Mouse (Mus musculus): ENCODE results near the gene Map3k13. TPM values are rescaled to one million over a fixed set of nuclear protein-coding genes. Genes with fewer than 3 reads are reported as not detected.
"Not testable (repeated sequence)": the region's sequence is repeated elsewhere in the genome, so short reads cannot be mapped to it uniquely, and the experiment has no call there.

Gene Map3k13
- total RNA-seq, 1 experiment from 2014 or later = not detected

GRCm38 (mm10) chr16:21877735-21878134, 83.6 kb downstream of the Map3k13 start:
- no peak for ATAC-seq (replicated peaks; ENCODE audit: insufficient number of reproducible peaks, low FRiP score, low TSS enrichment, poor library complexity, severe bottlenecking)

DNA sequence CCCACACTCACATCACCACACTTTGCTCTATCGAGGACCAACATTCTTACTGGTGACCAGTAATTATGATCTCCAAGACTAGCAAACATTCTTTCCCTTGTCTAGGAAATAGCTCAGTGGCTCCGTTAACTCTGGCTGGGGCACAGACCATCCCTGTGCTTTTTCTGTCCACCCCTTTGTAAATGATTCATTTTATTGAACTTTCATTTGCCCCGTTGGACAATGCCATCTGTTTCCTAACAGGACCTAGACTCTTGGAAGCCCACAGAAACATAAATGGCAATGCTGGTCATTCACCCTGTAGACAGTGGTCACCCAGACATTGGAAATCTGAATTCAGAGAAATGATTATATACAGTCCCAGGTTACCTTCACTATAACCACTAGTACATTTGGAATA, 84.7 kb downstream of the Map3k13 start:
- no peak for ATAC-seq (replicated peaks; ENCODE audit: insufficient number of reproducible peaks, low FRiP score, low TSS enrichment, poor library complexity, severe bottlenecking)

GRCm38 (mm10) chr16:21881181-21881580, 87.0 kb downstream of the Map3k13 start:
- ATAC-seq (replicated peaks; ENCODE audit: insufficient number of reproducible peaks, low FRiP score, low TSS enrichment, poor library complexity, severe bottlenecking) = no peak

DNA sequence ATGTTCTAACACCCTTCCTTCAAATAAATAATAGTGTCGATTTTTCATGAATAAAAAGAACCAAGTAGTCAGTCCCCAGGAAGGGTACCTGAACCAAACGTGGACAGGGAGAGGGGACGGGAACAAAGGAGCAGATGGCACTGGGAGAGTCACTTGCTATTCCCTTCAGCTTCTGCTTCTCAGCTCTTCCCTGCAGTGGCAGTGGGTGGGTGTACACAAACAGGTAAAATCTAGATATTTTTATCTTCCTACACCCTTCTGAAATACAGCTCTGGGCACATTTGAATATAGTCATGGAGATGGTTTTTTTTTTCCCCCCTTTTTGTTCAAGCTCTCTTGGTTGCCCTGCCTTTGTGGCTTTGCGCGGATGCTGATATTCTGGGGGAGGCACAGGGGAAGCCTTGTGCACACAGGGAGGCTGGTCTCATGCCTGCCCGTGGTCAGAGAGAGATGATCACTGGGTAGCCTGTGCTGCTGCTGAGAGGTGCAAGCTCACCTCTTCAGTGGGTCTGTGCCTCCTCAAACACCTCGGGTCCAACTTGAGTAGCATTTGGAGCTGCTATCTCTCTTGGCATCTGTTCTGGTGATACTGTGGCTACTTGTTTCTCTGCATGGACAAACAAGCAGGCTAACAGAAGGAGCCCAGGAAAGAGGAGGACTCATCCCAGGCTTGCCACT, 87.6 kb downstream of the Map3k13 start:
- no peak for ATAC-seq (replicated peaks; ENCODE audit: insufficient number of reproducible peaks, low FRiP score, low TSS enrichment, poor library complexity, severe bottlenecking)

DNA sequence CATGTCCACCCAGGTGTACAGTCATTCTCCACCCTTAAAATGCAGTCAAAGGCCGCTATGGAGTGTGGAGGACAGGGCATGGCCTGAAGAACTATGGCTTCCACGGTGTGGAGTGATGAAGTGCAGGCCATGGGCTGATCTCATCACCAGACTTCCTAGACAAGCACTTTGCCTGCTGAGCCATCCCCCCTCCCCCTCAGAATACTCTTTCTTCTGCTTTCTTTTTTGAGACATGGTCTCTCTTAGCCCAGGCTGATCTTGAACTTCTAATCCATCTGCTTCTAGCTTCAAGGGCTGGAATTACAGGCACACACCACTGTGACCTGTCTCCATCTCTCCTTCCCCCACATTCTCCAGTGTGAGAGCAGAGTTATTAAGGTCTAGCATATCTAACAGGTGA, 93.5 kb downstream of the Map3k13 start:
- ATAC-seq (replicated peaks; ENCODE audit: insufficient number of reproducible peaks, low FRiP score, low TSS enrichment, poor library complexity, severe bottlenecking) = no peak

DNA sequence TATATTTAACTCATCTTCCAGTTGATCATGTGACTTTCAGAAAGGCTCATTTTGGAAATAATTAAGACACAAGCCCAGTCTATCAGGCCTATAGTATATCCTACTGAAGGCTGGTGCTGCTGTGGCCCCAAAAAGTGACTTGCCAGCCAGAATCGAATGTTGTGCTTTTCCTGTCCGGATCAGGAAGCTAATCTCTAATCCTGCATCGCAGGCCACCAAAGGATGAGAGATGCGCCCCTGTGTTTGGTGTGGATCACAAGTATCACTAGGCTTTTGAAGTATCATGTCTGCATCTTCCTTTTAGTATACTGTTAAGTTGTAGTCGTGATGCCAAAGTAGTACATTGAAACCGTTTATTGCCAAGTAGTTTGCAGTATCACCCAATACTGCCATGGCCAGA, 99.7 kb downstream of the Map3k13 start:
- ATAC-seq (replicated peaks; ENCODE audit: insufficient number of reproducible peaks, low FRiP score, low TSS enrichment, poor library complexity, severe bottlenecking) = no peak

DNA sequence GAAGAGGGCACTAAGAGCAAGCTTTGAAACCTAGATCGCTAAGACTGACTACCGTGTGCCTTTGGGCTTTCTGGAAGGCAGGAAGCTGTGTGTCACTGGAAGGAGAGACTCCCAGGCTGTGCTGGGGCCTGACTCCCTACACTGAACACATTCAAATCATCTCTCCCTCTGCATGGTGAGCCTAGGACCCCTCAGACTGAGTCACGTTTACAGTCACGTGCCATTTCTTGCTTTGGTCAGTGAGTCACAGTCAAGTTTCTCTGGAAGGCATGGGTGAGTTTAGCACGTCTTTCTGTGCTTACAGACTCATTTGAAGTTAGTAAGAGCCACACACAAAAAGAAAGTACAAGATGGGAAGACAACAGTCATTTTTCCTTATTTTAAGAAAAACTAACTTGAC, 107.1 kb downstream of the Map3k13 start:
- no peak for ATAC-seq (replicated peaks; ENCODE audit: insufficient number of reproducible peaks, low FRiP score, low TSS enrichment, poor library complexity, severe bottlenecking)

DNA sequence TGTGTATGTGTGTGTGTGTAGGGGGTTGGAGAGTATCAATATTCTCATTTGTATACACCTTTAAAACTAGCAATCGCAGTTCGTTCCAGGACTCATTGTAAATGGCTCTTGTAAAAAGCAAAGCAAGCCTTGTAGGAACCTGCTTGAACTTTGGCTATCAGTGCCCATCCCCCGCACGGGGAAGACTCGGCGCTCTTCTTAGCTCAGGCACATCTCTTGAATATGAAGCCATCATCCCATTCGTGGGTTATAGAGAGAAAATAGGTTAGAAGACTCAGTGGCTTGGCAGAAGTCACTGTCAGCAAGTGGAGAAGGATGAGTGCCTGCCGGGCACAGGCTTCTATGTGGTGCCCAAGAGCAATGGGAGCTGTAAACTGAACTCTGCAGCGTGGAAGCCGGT, 110.5 kb downstream of the Map3k13 start:
- ATAC-seq (replicated peaks; ENCODE audit: insufficient number of reproducible peaks, low FRiP score, low TSS enrichment, poor library complexity, severe bottlenecking) = no peak

GRCm38 (mm10) chr16:21905996-21906395, 111.8 kb downstream of the Map3k13 start:
- ATAC-seq (replicated peaks; ENCODE audit: insufficient number of reproducible peaks, low FRiP score, low TSS enrichment, poor library complexity, severe bottlenecking) = no peak

DNA sequence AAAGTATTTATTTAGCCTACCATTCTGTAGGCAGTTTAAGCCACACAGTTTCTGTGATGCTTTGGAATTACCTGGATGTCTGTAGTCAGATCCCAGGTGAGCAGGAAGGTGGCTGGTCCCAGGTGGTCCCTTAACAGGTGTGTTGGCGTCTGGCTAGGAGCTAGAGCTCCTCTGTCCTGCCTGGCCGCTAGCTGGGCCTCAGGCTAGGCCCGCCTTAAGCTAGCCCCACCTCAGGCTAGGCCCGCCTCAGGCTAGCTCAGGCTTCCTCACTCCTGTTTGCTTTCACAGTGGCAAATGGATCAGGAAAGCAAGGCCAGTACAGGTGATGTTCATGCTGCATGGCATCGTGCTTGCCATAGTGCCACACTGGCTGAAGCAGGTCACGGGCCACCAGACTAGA, 112.8 kb downstream of the Map3k13 start:
- ATAC-seq (replicated peaks; ENCODE audit: insufficient number of reproducible peaks, low FRiP score, low TSS enrichment, poor library complexity, severe bottlenecking) = no peak

DNA sequence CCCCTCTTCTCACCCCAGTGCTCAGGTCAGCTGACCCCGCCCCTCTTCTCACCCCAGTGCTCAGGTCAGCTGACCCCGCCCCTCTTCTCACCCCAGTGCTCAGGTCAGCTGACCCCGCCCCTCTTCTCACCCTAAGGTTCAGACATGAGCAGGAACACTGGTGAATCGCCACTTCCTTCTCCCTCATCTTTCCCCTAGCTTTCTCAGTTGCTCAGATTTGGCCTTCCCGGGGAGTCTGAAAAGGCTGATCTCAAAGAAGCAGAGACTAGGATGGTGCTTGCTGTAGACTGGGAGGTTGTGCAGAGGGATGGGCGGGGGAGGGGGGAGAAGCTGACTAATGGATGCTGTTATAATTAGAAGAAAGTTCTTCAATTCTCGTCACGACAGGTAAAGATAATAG, 114.8 kb downstream of the Map3k13 start:
- not testable (repeated sequence) for ATAC-seq (replicated peaks; ENCODE audit: insufficient number of reproducible peaks, low FRiP score, low TSS enrichment, poor library complexity, severe bottlenecking)

- 0 out of 2 replicates have a peak, but pooled peaks have one; percentile 31 for ATAC-seq (replicated peaks; ENCODE audit: insufficient number of reproducible peaks, low FRiP score, low TSS enrichment, poor library complexity, severe bottlenecking)
These were observed 119.2 kb downstream of the Map3k13 start for GRCm38 (mm10) chr16:21913347-21913746.

- ATAC-seq (replicated peaks; ENCODE audit: insufficient number of reproducible peaks, low FRiP score, low TSS enrichment, poor library complexity, severe bottlenecking) = no peak
These were observed 122.5 kb downstream of the Map3k13 start for GRCm38 (mm10) chr16:21916681-21917080.

DNA sequence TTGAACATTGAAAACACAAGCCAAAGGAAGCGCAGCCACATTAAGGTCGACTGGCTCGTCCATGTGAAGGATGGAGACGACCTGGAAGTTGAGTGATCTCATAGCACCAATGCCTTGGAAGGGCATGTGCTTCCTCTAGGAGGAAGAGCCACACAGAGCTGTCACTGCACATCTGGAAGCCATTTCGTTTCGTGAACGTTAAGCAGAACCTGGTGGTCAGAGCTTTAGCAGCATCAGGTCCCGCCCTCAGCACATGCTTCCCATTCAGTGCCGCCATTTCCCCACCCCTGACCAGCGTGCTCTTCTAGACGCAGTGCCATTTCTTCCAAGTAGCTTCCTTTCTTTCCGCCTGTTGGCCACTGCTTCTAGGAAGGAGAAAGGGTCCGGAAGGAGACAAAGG, 134.3 kb downstream of the Map3k13 start:
- no peak for ATAC-seq (replicated peaks; ENCODE audit: insufficient number of reproducible peaks, low FRiP score, low TSS enrichment, poor library complexity, severe bottlenecking)

- ATAC-seq (replicated peaks; ENCODE audit: insufficient number of reproducible peaks, low FRiP score, low TSS enrichment, poor library complexity, severe bottlenecking) = peak; percentile 73
These were observed 152.9 kb downstream of the Map3k13 start, which contains the start of gene Tmem41a for GRCm38 (mm10) chr16:21946761-21947715. Tmem41a (minus strand) TSS chr16:21947552.

GRCm38 (mm10) chr16:21955591-21955990, 161.4 kb downstream of the Map3k13 start:
- ATAC-seq (replicated peaks; ENCODE audit: insufficient number of reproducible peaks, low FRiP score, low TSS enrichment, poor library complexity, severe bottlenecking) = no peak

DNA sequence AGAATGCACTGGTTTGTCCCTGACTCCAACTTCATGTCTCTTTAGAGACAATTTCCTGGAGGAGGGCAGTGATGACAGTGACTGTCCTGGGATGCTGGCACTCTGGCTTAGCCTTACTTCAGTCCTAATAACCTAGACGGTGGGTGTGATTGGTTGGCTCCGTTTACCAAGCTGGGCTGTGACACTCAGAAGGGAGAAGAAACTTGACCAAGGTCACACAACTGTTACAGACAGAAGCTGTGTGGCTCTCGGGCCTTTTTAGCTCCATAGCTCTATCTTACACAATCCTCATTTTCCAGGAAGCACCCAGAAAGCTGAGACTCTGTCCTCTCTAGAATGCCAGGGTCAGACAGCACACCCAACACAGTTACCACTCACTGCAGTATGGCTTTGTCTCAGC, 171.4 kb downstream of the Map3k13 start:
- ATAC-seq (replicated peaks; ENCODE audit: insufficient number of reproducible peaks, low FRiP score, low TSS enrichment, poor library complexity, severe bottlenecking) = no peak

DNA sequence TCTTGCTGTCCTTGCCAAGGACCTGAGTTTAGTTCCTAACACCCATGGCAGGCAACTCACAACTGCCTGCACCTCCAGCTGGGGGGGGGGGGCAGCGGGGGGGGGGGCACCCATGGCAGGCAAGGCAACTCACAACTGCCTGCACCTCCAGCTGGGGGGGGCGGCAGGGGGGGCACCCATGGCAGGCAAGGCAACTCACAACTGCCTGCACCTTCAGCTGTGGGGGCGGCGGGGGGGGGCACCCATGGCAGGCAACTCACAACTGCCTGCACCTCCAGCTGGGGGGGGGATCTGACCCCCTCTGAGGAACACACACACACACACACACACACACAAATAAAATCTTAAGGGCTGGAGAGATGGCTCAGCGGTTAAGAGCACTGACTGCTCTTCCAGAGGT, 175.7 kb downstream of the Map3k13 start:
- no peak for ATAC-seq (replicated peaks; ENCODE audit: insufficient number of reproducible peaks, low FRiP score, low TSS enrichment, poor library complexity, severe bottlenecking)

DNA sequence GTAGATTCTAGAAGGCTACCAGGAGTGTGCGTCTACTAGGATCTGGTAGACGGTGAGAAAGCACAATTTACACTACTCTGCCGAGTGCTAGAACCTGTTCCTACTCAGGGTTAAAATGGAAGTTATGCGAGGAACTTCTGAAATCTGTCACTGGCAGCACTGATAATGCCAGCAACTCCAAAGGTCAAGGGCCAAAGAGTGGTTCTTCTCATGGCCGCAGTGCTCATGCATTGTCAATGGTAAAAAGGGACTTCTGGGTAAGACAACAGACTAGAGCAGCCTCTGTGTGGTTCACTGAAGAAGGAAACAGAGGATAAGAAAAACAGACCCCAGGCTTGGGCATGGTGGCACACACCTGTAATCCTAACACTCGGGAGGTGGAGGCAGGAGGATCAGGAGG, 176.4 kb downstream of the Map3k13 start:
- ATAC-seq (replicated peaks; ENCODE audit: insufficient number of reproducible peaks, low FRiP score, low TSS enrichment, poor library complexity, severe bottlenecking) = no peak

- no peak for ATAC-seq (replicated peaks; ENCODE audit: insufficient number of reproducible peaks, low FRiP score, low TSS enrichment, poor library complexity, severe bottlenecking)
These were observed 177.3 kb downstream of the Map3k13 start for GRCm38 (mm10) chr16:21971446-21971845.

Data from monocyte, adult 5-6 weeks (primary cell).